Mouse (Mus musculus): ENCODE results near the gene Ereg.

DNA sequence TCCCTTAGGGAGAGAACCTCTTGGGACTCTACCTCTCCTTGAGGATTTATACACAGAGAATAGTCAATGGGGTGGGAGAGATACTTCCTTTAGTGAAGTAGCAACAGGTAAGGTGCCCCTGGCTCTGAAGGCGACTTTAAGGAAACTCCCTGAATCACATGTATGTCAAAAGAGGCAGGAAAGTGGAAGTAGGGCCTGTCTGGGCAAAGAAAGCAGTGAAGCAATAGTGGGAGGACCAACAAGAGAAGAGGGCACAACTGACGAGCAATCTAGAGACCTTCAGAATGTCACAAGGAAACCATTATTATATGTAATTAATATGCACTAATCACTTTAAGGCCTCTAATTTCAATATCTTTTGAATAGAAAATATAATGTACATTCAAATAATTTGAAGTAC, 39.5 kb downstream of the Ereg start:
- TF ChIP-seq CTCF (IDR thresholded peaks at IDR 0.05; ENCODE audit: low read depth, low read length) (no peak), EP300 (IDR thresholded peaks at IDR 0.05; ENCODE audit: insufficient read depth, low read depth, low read length) (no peak), POLR2A (IDR thresholded peaks at IDR 0.05; ENCODE audit: insufficient read depth, low read length) (no peak)

Measured in ES-Bruce4 (cell line).